Mouse (Mus musculus): Measurements from ENCODE around the gene Duox1. TPM values are rescaled to one million over a fixed set of nuclear protein-coding genes. Genes with fewer than 3 reads are reported as not detected.

Gene Duox1
- total RNA-seq, 2 experiments from 2014 or later: 0.20 to 0.23 TPM

DNA sequence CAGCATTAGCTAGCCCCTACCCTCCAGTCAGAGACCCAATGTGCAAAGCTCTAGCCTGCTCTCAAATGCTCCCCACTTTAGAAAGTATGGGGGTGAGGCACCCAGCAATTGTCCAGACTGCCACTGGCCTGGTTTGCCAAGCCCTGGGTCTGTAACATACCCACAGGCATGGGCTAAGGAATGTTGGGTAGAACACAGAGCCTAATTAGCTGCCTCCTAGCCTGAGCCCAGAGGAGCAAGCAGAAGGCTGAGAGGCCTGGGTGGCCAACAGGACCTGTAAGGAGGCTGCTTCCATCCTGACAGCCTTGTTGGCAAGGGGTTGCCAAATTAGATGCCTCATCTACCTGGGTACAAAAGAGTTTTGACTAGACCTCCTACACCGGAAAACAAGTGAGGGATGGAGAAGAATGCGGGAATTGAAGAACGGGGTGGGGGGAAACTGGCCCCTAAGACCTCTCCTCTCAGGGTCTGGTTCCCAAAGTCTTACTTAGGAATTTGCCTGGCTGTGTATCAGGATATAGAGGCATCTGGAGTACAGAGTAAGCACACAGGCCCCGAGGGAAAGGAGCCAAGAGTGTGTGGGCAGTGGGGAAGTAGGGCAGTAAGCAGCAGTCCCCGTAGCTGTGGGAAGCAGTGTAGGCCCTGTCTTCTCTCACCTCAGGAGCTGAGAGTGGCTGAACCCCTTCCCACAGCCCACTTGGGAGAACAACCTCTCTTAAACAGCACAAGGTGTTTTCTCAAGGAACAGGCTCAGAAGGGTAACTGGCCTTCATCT lies 35.9 kb downstream of the Duox1 start:
- DNase-seq (ENCODE audit: low spot score): no peak
- intact Hi-C loops (cut with DNase I): no loop called here

DNA sequence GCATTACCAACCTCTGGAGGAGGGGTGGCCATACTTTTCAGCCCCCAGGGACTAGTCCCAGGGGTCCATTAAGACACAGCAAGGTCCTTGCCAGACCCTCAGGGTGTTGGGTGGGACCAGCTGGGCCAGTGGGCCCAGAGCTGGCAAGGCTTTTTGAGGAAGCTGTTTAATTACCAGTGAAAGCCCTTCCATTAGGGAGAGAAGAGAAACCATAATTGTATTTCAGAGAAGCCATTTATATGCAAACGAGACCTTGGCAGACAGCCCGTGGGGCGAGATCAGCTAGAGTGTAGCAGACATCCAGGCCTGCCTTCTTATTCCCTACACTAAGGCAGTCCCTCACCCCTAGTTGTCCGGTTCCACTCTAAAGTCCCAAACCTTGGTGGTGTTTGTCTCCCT lies 36.5 kb downstream of the Duox1 start:
- DNase-seq (ENCODE audit: low spot score): no peak
- intact Hi-C loops (cut with DNase I): no loop called here

DNA sequence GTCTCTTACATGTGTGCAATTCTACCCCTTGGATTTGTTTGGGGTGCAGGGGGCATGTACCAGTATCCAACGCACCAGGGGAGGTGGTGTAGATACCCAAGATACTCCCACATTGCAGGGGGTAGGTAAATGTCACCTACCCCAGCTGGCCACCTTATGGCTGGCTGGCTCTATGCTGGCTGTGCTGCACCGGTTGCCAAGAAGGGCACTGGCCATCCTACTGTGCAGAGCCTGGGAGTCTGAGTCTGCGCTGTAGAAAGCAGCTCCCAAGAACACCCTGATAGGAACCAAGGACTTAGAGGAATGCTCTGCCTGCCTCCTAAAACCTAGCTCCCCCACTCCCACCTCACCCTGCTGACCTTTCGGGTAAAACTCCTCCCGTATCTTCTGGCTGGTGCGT lies 37.5 kb downstream of the Duox1 start:
- DNase-seq (ENCODE audit: low spot score): no peak
- intact Hi-C loops (cut with DNase I): no loop called here

DNA sequence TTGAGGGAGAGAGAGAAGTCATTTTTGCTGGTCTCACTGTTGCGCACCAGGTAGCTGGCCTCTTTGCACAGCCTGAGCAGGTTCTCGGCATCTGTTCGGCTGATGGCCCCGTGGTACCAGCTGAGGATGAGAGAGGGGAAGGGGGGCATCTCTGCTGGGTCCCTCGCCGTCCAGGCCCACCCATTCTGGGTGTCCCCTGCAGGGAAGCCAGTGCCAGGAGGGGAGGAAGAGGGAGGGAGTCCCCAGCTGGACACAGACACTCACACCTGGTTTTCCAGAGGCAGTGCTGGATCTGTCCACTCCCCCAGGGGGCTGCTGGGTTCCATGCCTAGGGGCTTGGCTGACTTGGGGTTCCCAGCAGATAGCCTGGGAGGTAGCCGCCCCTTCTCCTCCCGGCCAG lies 38.3 kb downstream of the Duox1 start:
- no peak for DNase-seq (ENCODE audit: low spot score)
- intact Hi-C loops (cut with DNase I): no loop called here

DNA sequence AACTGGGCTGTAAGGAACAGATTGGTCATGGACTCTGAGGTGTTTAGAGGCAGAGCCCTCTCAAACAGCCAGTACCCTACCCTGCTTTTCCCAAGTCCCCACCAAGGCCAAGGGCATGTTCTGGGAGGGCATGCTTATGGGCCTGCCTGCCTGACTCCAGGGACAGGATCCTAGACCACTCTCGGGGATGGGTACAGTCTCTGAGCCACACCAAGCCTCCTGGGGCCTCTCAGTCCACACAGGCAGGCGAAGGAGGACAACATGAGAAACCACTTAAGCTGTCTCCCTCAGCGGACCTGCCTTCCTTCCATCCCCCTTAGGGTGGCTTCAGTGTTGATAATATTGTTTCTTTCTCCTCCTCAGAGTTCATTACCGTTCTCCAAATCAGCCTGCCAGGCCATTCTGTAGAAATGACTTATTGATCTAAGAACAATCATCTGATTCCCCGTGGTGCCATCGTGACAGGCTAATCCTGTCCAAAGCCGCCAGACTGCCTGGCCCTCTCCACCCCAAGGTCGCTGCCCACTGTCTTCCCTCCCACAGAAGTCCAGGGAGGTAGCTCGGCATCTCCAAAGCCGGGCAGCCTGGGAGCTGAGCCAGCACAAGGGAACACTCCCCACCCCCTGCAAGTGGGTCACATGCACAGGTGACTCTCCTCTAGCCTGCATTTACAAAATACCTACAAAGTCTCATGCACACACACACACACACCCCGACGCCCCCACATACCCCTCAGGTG lies 38.9 kb downstream of the Duox1 start:
- intact Hi-C loops (cut with DNase I): no loop called here
- no peak for DNase-seq (ENCODE audit: low spot score)

DNA sequence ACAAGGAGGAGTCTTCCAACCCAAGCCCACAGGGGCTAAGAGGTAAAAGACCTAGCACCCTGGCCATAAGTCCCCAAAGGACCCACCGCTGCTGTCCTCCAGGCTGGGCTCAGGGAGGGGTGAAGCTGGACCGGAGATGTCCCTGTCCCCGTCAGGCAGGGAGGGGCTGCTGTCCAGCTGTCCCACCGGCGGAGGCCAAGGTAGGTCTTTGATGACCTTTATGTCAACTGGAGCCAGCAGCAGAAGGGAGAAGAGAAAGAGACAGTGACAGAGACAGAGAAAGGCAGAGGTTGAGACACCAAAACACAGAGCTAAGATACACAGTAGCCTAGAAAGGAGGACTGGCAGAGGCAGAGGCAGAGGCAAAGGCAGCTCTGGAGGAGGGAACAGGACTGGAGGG lies 39.9 kb downstream of the Duox1 start:
- intact Hi-C loops (cut with DNase I): no loop called here
- DNase-seq (ENCODE audit: low spot score): no peak

DNA sequence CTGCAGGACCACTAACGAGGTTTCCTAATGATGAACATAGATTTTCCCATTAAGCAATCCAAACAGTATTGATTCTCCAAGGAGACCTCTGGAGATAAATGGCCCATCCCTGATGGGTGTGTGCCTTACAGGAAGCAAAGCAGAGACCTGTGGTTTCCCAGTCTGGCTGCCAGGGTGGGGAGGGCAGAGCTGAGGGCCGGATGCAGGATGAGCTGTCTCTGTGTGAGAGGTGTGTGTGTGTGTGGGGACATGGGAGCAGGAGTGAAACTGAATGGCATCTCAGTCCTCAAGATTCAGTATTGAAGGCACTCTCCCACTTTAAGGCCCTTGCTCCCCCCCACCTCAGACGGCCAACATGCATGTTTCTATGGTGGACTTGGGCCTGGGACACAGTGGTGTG lies 40.7 kb downstream of the Duox1 start:
- no peak for DNase-seq (ENCODE audit: low spot score)
- intact Hi-C loops (cut with DNase I): no loop called here

DNA sequence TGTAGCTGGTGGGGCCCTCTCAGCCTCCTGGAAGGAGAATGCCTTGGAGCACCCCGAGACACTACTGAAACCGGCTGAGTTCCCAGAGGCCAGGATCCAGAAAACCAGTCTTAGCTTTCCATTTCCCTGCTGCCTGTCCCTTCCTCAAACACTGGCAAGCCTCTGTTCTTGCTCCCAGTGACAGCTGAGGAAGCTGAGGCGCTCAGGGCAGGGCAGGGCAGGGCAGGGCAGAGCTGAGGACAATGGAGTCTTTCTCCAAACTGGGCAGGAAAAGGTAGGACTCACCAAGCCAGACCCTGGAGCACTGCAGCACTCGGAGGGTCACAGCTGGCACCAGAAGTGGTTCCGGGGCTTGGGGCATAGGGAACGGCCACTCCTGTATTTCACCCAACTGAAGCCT lies 44.8 kb downstream of the Duox1 start:
- DNase-seq (ENCODE audit: low spot score): no peak
- intact Hi-C loops (cut with DNase I): loop anchor here (10.0 kb wide), 1 partner anchor 166 kb away; no protein-coding TSS in a partner anchor

DNA sequence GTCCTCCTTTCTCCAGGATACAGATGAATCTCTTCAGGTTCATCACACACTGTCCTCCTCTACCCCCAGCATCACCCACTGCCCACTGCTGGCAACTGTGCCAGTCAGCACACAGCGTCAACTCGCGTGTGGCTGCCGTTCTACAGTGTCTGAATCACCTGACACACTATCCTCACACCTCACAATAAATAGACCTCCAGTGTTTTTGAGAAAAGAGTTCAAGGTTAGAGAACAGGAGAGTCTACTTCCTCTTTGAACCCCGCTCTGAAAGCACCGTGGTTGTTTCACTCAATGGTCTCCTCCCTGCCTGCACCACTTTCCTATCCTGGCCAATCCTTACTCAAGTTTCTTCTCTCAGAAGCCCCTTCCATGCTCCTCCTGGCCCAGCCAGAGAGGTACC lies 45.7 kb downstream of the Duox1 start:
- no peak for DNase-seq (ENCODE audit: low spot score)
- intact Hi-C loops (cut with DNase I): loop anchor here (10.0 kb wide), 1 partner anchor 166 kb away; no protein-coding TSS in a partner anchor

DNA sequence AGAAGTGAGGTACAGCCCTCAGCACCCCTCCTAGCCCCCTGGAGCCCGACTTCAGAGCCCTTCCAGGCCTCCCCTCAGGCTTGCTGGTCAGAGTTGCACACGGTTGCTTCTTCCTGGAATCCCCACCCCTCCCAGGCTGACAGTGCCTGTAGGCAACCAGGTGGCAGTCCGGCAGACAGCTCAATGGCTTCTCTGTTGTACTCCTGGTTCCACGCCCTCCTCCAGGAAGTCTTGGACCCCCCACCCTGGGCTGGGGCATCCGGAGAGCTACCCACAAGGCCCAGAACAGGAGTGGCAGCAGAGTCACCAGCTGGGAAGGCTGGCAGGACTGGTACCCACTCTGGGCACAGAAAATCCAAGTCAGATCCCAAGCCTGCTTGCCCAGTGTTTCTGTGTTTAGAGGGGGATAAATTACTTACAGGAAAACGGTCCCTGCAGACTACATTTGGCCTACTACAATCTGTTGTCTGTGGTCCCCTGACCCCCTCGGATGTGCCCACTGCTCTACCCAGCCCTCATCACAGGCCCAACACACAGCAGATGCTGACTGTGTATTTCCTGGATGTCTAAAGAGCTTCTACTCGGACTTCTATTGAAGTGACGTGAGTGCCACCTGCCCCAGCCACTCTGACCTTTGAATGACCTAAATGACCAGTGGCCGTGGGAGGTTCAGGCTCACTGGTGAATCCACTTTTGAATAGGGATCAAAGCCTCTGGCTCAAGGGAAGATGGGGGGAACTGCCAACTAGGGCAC lies 46.6 kb downstream of the Duox1 start:
- intact Hi-C loops (cut with DNase I): loop anchor here (10.0 kb wide), 1 partner anchor 167 kb away; no protein-coding TSS in a partner anchor

DNA sequence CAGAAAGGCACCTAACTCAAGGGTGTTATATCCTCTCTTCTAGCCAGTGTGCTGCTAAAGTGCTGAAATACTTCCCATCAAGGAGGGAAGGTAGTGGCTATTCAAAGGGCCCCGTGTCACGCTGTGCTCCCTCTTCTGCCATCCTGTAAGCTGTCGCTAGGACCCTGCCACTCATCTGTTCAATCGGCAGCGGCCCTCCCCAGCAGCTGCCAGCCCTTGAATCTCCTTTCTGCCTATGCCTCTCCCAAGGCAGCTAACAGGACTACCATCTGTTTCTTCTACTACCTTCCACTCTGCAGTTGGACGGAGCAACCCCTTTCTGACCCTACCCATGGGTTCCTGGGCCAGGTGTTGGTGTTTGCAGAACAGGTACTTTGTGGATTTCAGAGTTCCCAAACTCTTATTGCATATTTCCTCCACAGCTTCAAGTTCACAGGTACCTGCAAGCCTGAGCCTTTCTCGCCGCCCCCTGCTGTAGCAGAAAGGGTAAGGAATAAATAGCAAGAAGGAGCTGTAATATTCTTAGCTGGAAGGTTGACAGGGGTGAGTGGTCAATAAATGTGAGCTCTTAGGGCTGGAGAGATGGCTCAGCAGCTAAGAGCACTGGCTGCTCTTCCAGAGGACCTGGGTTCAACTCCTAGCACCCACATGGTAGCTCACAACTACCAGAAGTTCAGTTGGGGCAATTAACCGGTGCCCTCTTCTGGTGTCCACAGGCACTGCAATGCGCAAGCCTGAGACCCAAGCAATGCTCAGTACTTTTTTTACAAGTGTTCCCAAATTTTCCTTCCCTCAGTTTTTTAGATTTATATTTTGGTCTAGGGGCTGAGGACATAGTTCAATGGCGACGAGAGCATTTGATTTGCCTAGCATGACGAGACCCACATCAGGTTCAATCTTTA lies 47.4 kb downstream of the Duox1 start:
- intact Hi-C loops (cut with DNase I): loop anchor here (10.0 kb wide), 1 partner anchor 168 kb away; no protein-coding TSS in a partner anchor
- no peak for DNase-seq (ENCODE audit: low spot score)

More for the DNA sequence above, 46.6 kb downstream of the Duox1 start:
- no peak for DNase-seq (ENCODE audit: low spot score)

DNA sequence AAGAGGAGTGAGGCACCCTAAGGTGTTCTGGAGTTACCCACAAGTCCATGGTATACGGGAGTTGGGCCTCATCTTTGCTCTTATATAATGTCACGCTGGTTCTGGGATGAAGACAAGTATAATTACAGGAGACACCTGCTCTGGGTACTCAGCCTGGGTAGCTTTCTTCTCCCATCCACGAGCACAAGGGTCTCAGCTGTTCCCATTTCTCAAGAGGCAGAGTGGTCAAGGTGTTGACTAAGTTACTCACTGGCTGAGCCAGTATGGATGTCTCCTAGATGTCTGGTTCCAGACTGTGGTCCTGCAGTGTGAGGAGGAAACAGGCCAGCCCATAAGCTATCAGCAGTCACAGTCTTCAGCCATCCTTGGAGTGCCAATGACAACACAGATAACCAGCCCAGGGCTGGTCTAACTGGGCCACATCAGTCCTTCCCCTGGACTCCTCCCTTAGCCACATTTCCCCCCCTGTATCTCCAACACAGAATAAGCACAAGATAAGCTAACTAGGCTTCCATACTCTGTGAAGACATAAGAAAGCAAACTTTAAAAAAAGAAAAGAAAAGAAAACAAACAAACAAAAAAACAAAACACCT lies 49.0 kb downstream of the Duox1 start:
- intact Hi-C loops (cut with DNase I): loop anchor here (10.0 kb wide), 1 partner anchor 170 kb away; no protein-coding TSS in a partner anchor
- DNase-seq (ENCODE audit: low spot score): no peak

DNA sequence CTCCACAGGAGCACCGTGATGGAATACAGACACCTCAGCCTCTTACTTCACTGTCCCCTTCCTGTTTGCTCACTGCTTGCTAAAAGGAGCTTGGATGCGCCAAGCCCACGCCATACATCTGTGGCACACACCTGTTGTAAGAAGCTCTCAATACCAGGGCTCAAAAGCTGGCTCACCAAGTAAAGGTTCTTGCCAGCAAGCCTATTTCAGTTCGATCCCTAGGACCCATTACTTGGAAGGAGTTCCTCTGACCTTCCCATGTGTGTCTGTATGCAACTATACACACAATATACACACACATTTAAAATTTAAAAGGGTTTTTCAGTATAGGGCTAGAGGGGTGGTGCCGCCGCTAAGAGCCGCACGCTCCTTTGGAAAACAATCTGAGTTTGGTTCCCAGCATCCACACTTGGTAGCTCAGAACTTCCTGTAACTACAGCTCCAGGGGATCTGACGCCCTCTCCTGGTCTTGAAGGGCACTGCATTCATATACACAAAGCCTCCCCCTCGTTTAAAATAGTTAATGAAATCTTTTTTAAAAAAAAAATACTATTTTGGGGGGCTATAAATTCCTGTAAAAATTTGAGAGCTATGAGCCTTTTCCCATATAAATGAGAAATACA lies 49.9 kb downstream of the Duox1 start:
- no peak for DNase-seq (ENCODE audit: low spot score)
- intact Hi-C loops (cut with DNase I): loop anchor here (10.0 kb wide), 1 partner anchor 171 kb away; no protein-coding TSS in a partner anchor

DNA sequence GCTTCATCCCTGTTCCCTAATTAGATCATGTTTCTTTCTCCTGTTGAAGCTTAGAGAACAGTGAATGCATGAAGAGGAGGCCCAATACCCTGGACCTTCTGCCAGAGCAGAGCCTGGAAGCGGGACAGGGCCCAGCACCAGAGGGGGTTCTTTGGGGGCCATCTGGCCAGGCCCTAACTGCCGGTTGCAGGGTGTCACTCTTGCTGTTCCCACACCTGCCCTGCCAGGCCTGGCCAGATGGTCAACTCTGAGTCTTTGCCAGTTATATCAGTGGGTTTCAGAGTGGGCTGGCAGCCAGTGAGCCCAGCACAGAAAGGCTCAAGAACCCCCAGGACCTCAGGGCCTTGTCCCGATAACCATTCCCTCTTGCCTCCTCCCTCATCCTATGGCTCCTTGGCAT lies 50.6 kb downstream of the Duox1 start:
- intact Hi-C loops (cut with DNase I): loop anchor here (10.0 kb wide), 1 partner anchor 171 kb away; no protein-coding TSS in a partner anchor
- DNase-seq (ENCODE audit: low spot score): no peak

DNA sequence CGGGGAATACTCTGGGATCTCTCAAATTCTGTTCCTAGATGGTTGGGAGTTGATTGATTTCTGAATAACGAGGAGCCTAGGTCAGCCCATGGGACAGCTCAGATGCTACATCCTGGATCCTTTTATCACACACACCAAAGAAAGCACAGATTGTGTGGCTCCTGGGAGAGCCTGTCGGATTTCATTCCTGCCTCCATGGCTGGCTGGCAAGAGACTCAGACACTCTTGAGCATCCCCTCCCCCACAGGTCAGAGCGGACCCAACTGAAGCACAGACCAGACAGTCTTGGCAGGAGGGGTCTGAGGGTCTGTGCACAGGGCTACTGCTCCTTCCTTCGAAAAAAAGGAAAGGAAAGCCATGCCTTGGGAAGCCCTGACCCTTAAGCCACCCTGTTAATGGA lies 51.2 kb downstream of the Duox1 start:
- DNase-seq (ENCODE audit: low spot score): no peak
- intact Hi-C loops (cut with DNase I): loop anchor here (10.0 kb wide), 1 partner anchor 172 kb away; no protein-coding TSS in a partner anchor

DNA sequence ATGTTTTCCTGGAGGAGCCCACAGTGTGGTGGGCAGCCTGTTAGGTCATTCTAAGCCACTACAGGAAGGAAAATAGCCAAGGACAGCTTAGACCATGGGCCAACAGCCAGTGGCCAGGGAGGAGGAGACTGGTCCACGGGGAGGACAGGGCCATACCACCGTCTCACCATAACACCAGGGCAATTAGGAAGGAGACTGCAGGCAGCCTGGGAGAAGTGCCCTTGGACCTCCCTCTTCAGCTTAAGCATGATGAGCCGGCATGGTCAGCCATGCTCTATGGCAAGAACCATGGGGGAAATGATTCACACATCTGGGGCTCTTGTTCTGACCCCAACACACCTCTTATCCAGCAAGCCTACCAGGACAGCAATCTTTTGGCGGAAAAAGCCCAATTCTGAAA lies 51.7 kb downstream of the Duox1 start:
- no peak for DNase-seq (ENCODE audit: low spot score)
- intact Hi-C loops (cut with DNase I): loop anchor here (10.0 kb wide), 1 partner anchor 172 kb away; no protein-coding TSS in a partner anchor

DNA sequence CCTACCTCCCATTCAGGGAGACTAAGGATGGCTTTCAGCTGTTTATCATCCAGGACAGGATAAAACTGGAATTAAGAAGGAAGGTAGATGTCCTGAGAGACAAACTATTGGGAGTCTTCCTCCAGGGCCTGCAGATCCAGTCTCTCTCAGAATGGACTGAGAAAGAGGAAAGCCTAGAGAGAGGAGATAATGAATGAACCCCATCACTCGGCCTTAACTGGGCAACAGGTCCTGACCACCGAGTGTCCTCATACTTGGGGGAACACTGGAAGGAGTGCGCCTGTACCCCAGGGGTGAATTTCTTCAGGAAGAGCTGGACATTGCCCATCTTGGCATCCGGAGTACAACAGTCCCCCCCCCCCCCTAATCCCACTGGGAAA lies 52.2 kb downstream of the Duox1 start:
- DNase-seq (ENCODE audit: low spot score): no peak
- intact Hi-C loops (cut with DNase I): loop anchor here (2.0 to 10.0 kb wide), 2 partner anchors 19 to 173 kb away; no protein-coding TSS in a partner anchor

Measured in heart, postnatal 25 days (tissue).